Mouse (Mus musculus) kidney, embryonic 16.5 days (tissue): ENCODE results near the gene Ptgds. TPM values are rescaled to one million over a fixed set of nuclear protein-coding genes. Genes with fewer than 3 reads are reported as not detected.

ENCODE experiments used
- ATAC-seq: fragments of 200-750 bp; cut with Nextera tagmentation; 2 replicates; pipeline ENCODE4 v1.8.0; 2017; ENCODE audit warnings: moderate TSS enrichment; ENCODE audit not compliant: low FRiP score, low TSS enrichment
- H3K27ac ChIP-seq: fragments of 300-500 bp; sonication (generic); 2 replicates; pipeline ENCODE4 v1.5.1; 2014; ENCODE audit warnings: low read length
- H3K27me3 ChIP-seq: fragments of 300-500 bp; sonication (generic); 2 replicates; pipeline ENCODE4 v1.6.1; 2014; ENCODE audit warnings: low read length, control low read depth, mixed read lengths; ENCODE audit not compliant: insufficient read depth
- H3K36me3 ChIP-seq: fragments of 300-500 bp; sonication (generic); 2 replicates; pipeline ENCODE4 v1.6.1; 2014; ENCODE audit warnings: low read length, control low read depth, mixed read lengths; ENCODE audit not compliant: insufficient read depth
- H3K4me1 ChIP-seq: fragments of 300-500 bp; sonication (generic); 2 replicates; pipeline ENCODE4 v1.6.1; 2014; ENCODE audit warnings: low read length, control low read depth, mixed read lengths; ENCODE audit not compliant: insufficient read depth
- H3K4me2 ChIP-seq: fragments of 300-500 bp; sonication (generic); replicated peaks from 2 replicates; pipeline ENCODE4 v1.6.1; 2014; ENCODE audit warnings: low read depth, low read length
- H3K4me3 ChIP-seq: fragments of 300-500 bp; sonication (generic); 2 replicates; pipeline ENCODE4 v1.5.1; 2014; ENCODE audit warnings: mild to moderate bottlenecking, low read length
- H3K9ac ChIP-seq: fragments of 300-500 bp; sonication (generic); replicated peaks from 2 replicates; pipeline ENCODE4 v1.6.1; 2014; ENCODE audit warnings: low read length
- H3K9me3 ChIP-seq: fragments of 300-500 bp; sonication (generic); 2 replicates; pipeline ENCODE4 v1.6.1; 2016; ENCODE audit warnings: low read length, control low read depth
- WGBS: fragments of 180-500 bp; shearing (Covaris S2); extraction: QIAGEN DNeasy Blood & Tissue Kit; methylation state at CpG from one replicate; pipeline ENCODE4 v1.1.7; 2014; 5-methylcytosine and 5-hydroxymethylcytosine counted together
- polyA plus RNA-seq: library from polyadenylated mRNA; unstranded; fragments of >200 nt; fragmentation: Nextera tagmentation; extraction: Ambion mirVana; gene quantifications from 2 replicates; pipeline ENCODE4 v1.2.1, GENCODE M21; 2015

The Ptgds gene
- polyA plus RNA-seq, 1 experiment from 2014 or later = 4.7 TPM

- Histone ChIP-seq H3K27me3 (no peaks in the 10 kb centered on the region), H3K4me1 (peaks cover 14% of the 10 kb centered on the region), H3K36me3 (peaks cover 22% of the 10 kb centered on the region), H3K4me3 (peak overlapping the region; percentile 87), H3K27ac (peak overlapping the region; percentile 68), H3K9me3 (no peaks in the 10 kb centered on the region), H3K9ac (peak overlapping the region; percentile 75), H3K4me2 (peak overlapping the region; percentile 94)
- peak; percentile 40 for ATAC-seq
- 64% methylated on average over 6 of the region's 6 CpGs for WGBS
Observed at GRCm38 (mm10) chr2:25500071-25500575, 30.3 kb upstream of the Ptgds start.

- no peaks in the 10 kb centered on the region for H3K9me3 ChIP-seq
- no peak for ATAC-seq
- peaks cover 10% of the 10 kb centered on the region for H3K36me3 ChIP-seq
- peaks cover 14% of the 10 kb centered on the region for H3K4me1 ChIP-seq
- peak overlapping the region; percentile 51; the same call in 1 of the 2 replicates for H3K27ac ChIP-seq
- no peaks in the 10 kb centered on the region for H3K27me3 ChIP-seq
- no peak overlapping the region for H3K9ac ChIP-seq
- H3K4me2 ChIP-seq = no peak overlapping the region
- no peak overlapping the region for H3K4me3 ChIP-seq
- 58% methylated on average over 15 of the region's 15 CpGs for WGBS
Observed at GRCm38 (mm10) chr2:25498622-25499478, 29.0 kb upstream of the Ptgds start.

DNA sequence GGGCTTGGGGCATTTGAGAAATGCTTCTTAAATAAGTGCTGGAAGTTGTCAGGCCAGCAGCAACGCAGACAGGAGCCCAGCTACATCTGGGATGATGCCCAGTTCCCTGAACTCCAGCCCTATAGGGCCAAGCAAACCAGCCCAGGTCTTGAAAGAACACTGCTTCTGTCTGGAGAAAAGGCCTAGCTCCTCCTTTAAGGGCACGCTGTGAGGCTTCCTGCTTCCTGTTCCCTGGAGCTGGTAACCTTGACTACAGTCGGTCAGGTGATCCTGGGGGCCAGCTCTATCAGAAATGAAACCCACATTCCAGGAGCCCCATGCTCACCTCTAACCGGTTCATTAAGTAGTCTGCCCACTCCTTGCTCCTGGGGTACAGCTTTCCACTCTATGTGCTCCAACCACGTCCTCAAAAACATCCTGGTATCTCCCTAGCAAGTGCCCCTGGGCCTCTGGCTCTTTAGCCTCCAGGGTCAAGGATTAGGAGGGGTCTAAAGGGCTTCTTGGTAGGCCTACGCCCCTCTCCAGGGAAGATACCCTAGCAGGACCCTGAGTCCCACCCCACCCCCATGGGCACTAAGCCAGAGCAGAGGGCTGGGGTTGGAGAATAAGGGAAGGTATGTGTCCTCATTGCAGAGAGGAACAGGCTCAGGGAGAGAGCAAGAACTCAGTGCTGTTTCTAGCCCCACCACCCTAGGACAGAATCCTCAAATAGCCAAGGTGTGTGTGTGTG, 28.2 kb upstream of the Ptgds start:
- H3K27me3 ChIP-seq = no peaks in the 10 kb centered on the region
- peak overlapping the region; percentile 51 for H3K27ac ChIP-seq
- peaks cover 2% of the 10 kb centered on the region for H3K36me3 ChIP-seq
- ATAC-seq = no peak
- no peak overlapping the region for H3K4me3 ChIP-seq
- 44% methylated on average over 6 of the region's 6 CpGs for WGBS
- H3K4me1 ChIP-seq = peaks cover 14% of the 10 kb centered on the region
- H3K4me2 ChIP-seq = no peak overlapping the region
- no peak overlapping the region for H3K9ac ChIP-seq
- no peaks in the 10 kb centered on the region for H3K9me3 ChIP-seq

DNA sequence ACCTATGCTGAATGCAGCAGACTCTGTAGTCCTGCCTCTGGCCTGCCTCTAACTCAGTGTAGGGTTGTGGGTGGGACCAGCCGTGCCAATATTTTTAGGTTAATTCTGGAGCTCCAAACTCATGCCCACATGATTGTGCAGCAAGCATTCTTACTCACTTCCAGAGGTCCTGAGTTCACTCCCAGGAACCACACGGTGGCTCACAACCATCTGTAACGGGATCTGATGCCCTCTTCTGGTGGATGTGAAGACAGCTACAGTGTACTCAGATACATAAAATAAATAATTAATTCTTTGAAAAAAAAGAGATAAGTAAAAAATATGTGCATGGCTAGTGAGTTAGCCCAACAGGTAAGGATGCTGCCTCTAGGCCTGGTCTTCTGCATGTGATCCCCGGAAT, 26.6 kb upstream of the Ptgds start:
- no peak overlapping the region for H3K27ac ChIP-seq
- H3K36me3 ChIP-seq = no peaks in the 10 kb centered on the region
- H3K9me3 ChIP-seq = no peaks in the 10 kb centered on the region
- no peak overlapping the region for H3K9ac ChIP-seq
- 46% methylated on average over 4 of the region's 4 CpGs for WGBS
- no peak for ATAC-seq
- no peak overlapping the region for H3K4me3 ChIP-seq
- H3K4me1 ChIP-seq = peaks cover 6% of the 10 kb centered on the region
- no peak overlapping the region for H3K4me2 ChIP-seq
- H3K27me3 ChIP-seq = no peaks in the 10 kb centered on the region

DNA sequence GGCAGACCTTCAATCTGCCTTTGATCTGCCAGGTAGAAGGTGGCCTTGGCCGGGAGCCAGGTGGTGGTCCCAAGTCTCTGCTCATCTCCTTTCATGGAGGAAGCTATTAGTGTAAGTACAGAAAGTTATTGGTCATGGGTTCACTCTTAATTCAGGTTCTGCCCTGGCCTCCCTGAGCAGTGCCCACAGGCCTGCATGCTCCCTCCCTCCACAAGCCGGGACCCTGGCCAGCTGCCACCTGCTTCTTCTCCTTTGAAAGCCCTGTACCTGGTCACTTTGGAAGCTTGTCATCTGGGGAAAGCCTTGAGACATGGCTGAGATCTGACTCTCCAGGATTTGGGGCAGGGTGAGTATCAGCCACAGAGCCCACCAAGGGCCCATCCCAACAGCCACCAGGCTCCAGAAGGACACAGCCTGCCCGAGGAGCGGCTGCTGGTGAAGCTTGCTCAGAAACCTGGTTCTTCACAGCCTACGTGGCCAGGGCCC, 23.7 kb upstream of the Ptgds start, which contains the start of gene Lcn12:
Gene Lcn12, minus strand, starts transcription at position 436 of the 486 bp plus-strand sequence.
- no peak within 1 kb of the TSS for H3K9ac ChIP-seq
- no peaks in the 10 kb centered on the region for H3K27me3 ChIP-seq
- no peak within 1 kb of the TSS for H3K4me3 ChIP-seq
- no peak for ATAC-seq
- no peak within 1 kb of the TSS for H3K27ac ChIP-seq
- WGBS = 79% methylated on average over 5 of the region's 5 CpGs
- no peaks in the 10 kb centered on the region for H3K9me3 ChIP-seq
- H3K4me2 ChIP-seq = no peak within 1 kb of the TSS
- no peaks in the 10 kb centered on the region for H3K36me3 ChIP-seq
- H3K4me1 ChIP-seq = no peaks in the 10 kb centered on the region

DNA sequence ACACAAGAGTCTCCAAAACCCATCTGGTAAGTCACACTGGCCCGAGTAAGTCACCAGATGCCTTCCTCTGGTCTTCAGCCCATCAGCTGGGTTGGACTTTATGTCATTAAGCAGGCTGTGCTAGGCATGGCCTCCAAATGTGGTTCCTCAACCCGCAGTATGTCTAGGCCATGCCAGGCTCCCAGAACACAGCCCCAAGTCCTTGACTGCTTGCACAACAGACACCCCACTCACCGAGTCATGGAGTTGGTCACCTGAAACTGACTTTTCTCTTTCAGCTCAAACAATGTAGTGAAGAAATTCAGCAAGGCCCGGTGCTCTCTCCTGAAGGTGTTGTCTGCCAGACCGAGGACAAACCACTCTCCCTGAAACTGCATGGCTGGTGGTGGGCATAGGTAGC, 23.1 kb upstream of the Ptgds start:
- no peak for ATAC-seq
- WGBS = 80% methylated on average over 5 of the region's 5 CpGs

DNA sequence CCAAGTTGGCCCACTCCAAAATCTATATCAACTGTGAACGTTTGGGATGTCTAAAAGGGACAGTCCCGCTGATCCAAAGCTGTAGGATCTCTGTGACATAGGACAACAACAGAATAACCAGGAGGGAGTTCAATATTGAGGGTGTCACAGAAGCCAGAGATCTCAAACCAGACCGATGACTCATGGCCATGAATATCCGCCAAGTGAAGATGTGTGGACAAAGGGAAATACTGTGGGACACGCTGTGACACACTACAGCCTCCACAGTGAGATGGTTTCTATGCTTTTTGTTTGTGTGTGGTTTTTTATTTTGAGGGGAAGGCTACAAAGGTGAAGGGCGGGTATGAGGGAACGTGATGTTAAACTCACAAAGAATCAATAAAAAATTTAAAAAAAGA, 18.8 kb upstream of the Ptgds start:
- Histone ChIP-seq H3K27ac (no peak overlapping the region), H3K4me3 (no peak overlapping the region), H3K27me3 (no peaks in the 10 kb centered on the region), H3K9ac (no peak overlapping the region), H3K4me2 (no peak overlapping the region), H3K36me3 (no peaks in the 10 kb centered on the region), H3K4me1 (no peaks in the 10 kb centered on the region), H3K9me3 (no peaks in the 10 kb centered on the region)
- 80% methylated on average over 7 of the region's 7 CpGs for WGBS
- no peak for ATAC-seq

More for the DNA sequence above, 23.1 kb upstream of the Ptgds start:
- H3K4me1 ChIP-seq = no peaks in the 10 kb centered on the region
- H3K27ac ChIP-seq = no peak overlapping the region
- H3K36me3 ChIP-seq = no peaks in the 10 kb centered on the region
- H3K4me3 ChIP-seq = no peak overlapping the region
- H3K27me3 ChIP-seq = no peaks in the 10 kb centered on the region
- no peak overlapping the region for H3K4me2 ChIP-seq
- H3K9ac ChIP-seq = no peak overlapping the region
- H3K9me3 ChIP-seq = no peaks in the 10 kb centered on the region

GRCm38 (mm10) chr2:25487965-25488670, 18.3 kb upstream of the Ptgds start:
- Histone ChIP-seq H3K9me3 (no peaks in the 10 kb centered on the region), H3K27me3 (no peaks in the 10 kb centered on the region), H3K36me3 (no peaks in the 10 kb centered on the region), H3K4me3 (no peak overlapping the region), H3K9ac (no peak overlapping the region), H3K4me1 (no peaks in the 10 kb centered on the region), H3K27ac (no peak overlapping the region), H3K4me2 (no peak overlapping the region)
- 0 out of 2 replicates have a peak, but pooled peaks have one; percentile 32 for ATAC-seq
- 74% methylated on average over 6 of the region's 6 CpGs for WGBS

- Histone ChIP-seq H3K9me3 (no peaks in the 10 kb centered on the region), H3K9ac (no peak overlapping the region), H3K27me3 (no peaks in the 10 kb centered on the region), H3K4me2 (no peak overlapping the region), H3K36me3 (no peaks in the 10 kb centered on the region), H3K4me3 (no peak overlapping the region), H3K27ac (no peak overlapping the region), H3K4me1 (no peaks in the 10 kb centered on the region)
- WGBS = 58% methylated on average over 11 of the region's 11 CpGs
- no peak for ATAC-seq
Observed at GRCm38 (mm10) chr2:25484901-25485647, 15.2 kb upstream of the Ptgds start.
